In the genomic region with DNA sequence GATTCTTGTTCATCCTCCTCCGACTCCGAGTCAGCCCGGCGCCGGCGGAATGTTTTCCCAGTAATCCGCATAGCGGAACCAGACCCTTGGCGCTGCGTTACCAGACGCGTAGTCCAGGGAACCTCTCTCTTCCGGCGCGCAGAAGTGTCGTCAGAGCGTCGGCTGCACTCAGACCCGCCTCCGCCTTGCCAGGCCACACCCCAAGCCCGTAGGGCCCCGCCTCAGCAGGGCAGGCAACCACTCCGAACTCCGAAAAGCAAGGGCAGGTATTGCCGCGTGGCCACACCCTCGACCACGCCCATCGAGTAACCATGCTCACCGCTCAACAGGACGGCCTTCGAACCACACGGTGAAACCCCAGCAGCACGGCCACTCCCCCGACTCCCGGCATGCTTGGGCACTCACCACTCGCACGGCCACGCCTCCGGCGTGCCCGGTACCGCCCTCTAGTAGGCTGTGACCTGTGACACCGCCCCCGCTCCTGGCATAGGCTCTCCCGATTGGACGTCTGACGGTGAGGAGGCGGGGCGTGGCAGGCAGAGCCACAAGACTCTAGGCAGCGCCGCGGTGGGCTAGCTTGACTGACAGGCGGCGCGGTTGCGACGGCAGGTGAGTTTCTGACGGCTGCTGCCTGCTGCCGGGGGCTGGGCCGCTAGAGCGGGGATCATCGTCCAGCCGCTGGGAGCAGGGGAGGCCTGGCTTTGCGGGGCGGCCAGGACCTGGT, we compare ENCODE assay signal across 8 mouse cellular contexts. TPM values are rescaled to one million over a fixed set of nuclear protein-coding genes. Genes with fewer than 3 reads are reported as not detected.
DNase-seq lines count a peak whose midpoint lies in the region; ATAC-seq lines count a peak whose summit lies in the region.

A gene (minus strand): TSS at position 412 of the 724 bp plus-strand sequence.
A gene (plus strand): TSS at position 490 of the 724 bp plus-strand sequence.

- peak; percentile 100 for DNase-seq in WW6 (ENCODE audit: low read depth, low spot score)
- peak; percentile 95 to 98 for DNase-seq in cerebellum, postnatal 4 days (ENCODE audit: low spot score in 2 of 2)
- peak; percentile 99 for DNase-seq in gastrocnemius, adult 18-20 months (ENCODE audit: low spot score)
- peak; percentile 99 to 100 for DNase-seq in left cerebral cortex, adult 18-20 months (ENCODE audit: low spot score in 2 of 2)
- peak; percentile 100 for DNase-seq in right cerebral cortex, adult 18-20 months
- DNase-seq in urinary bladder, postnatal 10 days (ENCODE audit: low spot score): peak; percentile 96

- peak; percentile 99 for ATAC-seq in hindbrain, embryonic 16.5 days

- no peaks in the 10 kb centered on the region for H3K27me3 ChIP-seq in hindbrain, embryonic 16.5 days (replicated peaks; ENCODE audit: control insufficient read depth, insufficient read depth, low read length)

- peaks cover 19% of the 10 kb centered on the region for H3K4me1 ChIP-seq in hindbrain, embryonic 16.5 days (ENCODE audit: control insufficient read depth, insufficient read depth, low read depth, low read length)

- H3K27ac ChIP-seq in hindbrain, embryonic 16.5 days (ENCODE audit: low read depth, low read length): peak within 1 kb of the TSS; percentile 76
- H3K27ac ChIP-seq in macrophage: peak within 1 kb of the TSS; percentile 36

- peak within 1 kb of the TSS; percentile 76 for H3K9ac ChIP-seq in hindbrain, embryonic 16.5 days (ENCODE audit: low read depth, low read length)

- WGBS in hindbrain, embryonic 16.5 days: under 1% methylated on average over 66 of the region's 66 CpGs
- WGBS in macrophage (ENCODE audit: missing documents): 0% methylated on average over 66 of the region's 66 CpGs

- peak within 1 kb of the TSS; percentile 76 for H3K4me3 ChIP-seq in hindbrain, embryonic 16.5 days (ENCODE audit: low read length)
- peak within 1 kb of the TSS; percentile 98 for H3K4me3 ChIP-seq in macrophage (ENCODE audit: inconsistent target)

- no peaks in the 10 kb centered on the region for H3K9me3 ChIP-seq in hindbrain, embryonic 16.5 days (ENCODE audit: control insufficient read depth, low read length)

- peak within 1 kb of the TSS; percentile 68 for H3K4me2 ChIP-seq in hindbrain, embryonic 16.5 days (ENCODE audit: low read length)

- H3K36me3 ChIP-seq in hindbrain, embryonic 16.5 days (ENCODE audit: control insufficient read depth, insufficient read depth, low read length): peaks cover 13% of the 10 kb centered on the region
- peaks cover 22% of the 10 kb centered on the region; the same call in 1 of the 2 replicates for H3K36me3 ChIP-seq in macrophage (ENCODE audit: inconsistent target)

- H3K79me2 ChIP-seq in macrophage (ENCODE audit: inconsistent target): peaks cover 11% of the 10 kb centered on the region

RNA-seq across cellular contexts. Expression of the first gene that starts in this region (rescaled TPM):
- 10 to 100 TPM; 27.0 to 31.3 TPM for total RNA-seq in gastrocnemius, adult 18-20 months (2021)
- polyA plus RNA-seq in hindbrain, embryonic 16.5 days (2015; fragmentation: Nextera tagmentation; extraction: Ambion mirVana): 92.1 and 93.0 TPM in 2 replicates
- total RNA-seq in left cerebral cortex, adult 18-20 months (2021): 10 to 100 TPM; 68.6 to 71.2 TPM
- 100 to 1,000 TPM in 13 of 26 experiments, 10 to 100 TPM in 13; 50.0 to 129 (median 100.0) TPM for total RNA-seq in macrophage (2018; cell fraction: chromatin; rRNA removed)
- total RNA-seq in macrophage (2018; cell fraction: cytosol; rRNA removed): 10 to 100 TPM; 39.3 to 60.5 (median 47.8) TPM
- 10 to 100 TPM; 41.7 to 86.9 (median 58.1) TPM for total RNA-seq in macrophage (2018; cell fraction: nucleus; rRNA removed)
- polyA plus RNA-seq in macrophage (2018): 50.3 to 111 TPM (median 71.9 TPM) in 3 replicates

RNA-seq across cellular contexts. Expression of the second gene that starts in this region (rescaled TPM):
- total RNA-seq in gastrocnemius, adult 18-20 months (2021): 10 to 100 TPM; 12.0 to 12.1 TPM
- polyA plus RNA-seq in hindbrain, embryonic 16.5 days (2015; fragmentation: Nextera tagmentation; extraction: Ambion mirVana): 42.9 and 53.2 TPM in 2 replicates
- 10 to 100 TPM; 69.2 to 81.8 TPM for total RNA-seq in left cerebral cortex, adult 18-20 months (2021)
- 10 to 100 TPM in 19 of 26 experiments, 1 to 10 TPM in 7; 3.5 to 47.7 (median 21.2) TPM for total RNA-seq in macrophage (2018; cell fraction: chromatin; rRNA removed)
- 1 to 10 TPM; 2.4 to 6.9 (median 4.7) TPM for total RNA-seq in macrophage (2018; cell fraction: cytosol; rRNA removed)
- 10 to 100 TPM in 13 of 26 experiments, 1 to 10 TPM in 13; 2.6 to 22.3 (median 10.0) TPM for total RNA-seq in macrophage (2018; cell fraction: nucleus; rRNA removed)
- 2.9 to 4.6 TPM (median 3.1 TPM) in 3 replicates for polyA plus RNA-seq in macrophage (2018)

Comparison
In these comparisons a context has a peak if more than half of its experiments do, and no peak if none do; other contexts are left out.
1. Peak in every context shown above with its lines: DNase-seq, ATAC-seq, H3K4me3 ChIP-seq and H3K27ac ChIP-seq.
2. RNA of the second gene that starts in this region (total RNA-seq): 69.2 to 81.8 TPM in left cerebral cortex, adult 18-20 months; 12.0 to 12.1 TPM in gastrocnemius, adult 18-20 months; every median in the first group is over 4 times any median in the second.